Mouse (Mus musculus) kidney, adult 11 months (tissue): ENCODE results near the gene Cyp2b13.
"Not testable (repeated sequence)": the region's sequence is repeated elsewhere in the genome, so short reads cannot be mapped to it uniquely, and the experiment has no call there.

Experiments used
- DNase-seq: peaks from one replicate; pipeline ENCODE4 v3.0.0; 2022

Gene Cyp2b13

DNA sequence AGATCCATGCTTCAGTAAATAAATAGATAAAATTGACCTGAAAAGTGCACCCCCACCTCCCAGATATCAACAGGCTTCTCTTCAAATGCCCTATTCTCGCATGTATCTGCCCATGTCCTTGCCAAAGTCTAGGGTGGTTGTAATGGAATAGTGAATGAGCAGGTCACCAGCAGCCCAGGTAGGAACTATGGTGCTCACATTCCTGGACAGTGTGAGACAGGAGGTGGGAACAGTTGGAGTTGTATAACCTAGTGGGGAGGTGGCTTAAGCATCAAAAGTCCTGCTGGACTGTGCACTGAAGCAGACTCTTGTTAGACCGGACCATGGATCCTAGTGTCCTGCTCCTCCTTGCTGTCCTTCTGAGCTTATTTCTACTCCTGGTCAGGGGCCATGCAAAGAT lies at the start of gene Cyp2b13:
Gene Cyp2b13, plus strand, starts transcription at position 301 of the 400 bp plus-strand sequence.
- DNase-seq = not testable (repeated sequence)

DNA sequence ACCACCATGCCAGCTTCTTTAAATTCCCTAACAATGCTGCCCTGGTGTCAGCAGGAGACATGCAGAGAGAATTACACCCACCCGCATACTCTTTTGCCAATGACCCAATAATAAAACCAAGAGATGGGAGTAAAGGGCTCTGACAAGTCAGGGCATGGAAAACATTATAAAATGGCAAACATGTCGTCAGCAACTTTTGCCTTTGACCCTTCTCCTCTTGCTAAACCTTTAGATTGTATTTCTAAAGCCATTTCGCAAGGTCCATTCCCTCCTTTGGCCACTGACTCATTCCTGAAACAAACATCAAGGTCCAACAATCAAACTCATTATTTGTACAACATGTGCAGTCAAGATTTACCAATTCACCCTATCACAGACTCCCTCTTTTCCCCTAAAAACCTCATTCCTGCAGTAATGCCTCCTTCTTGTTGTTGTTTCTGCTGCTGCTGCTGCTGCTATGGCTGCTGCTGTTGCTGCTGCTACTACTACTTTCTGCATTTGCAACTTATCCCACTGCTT lies 41.4 kb upstream of the Cyp2b13 start:
- DNase-seq = not testable (repeated sequence)

DNA sequence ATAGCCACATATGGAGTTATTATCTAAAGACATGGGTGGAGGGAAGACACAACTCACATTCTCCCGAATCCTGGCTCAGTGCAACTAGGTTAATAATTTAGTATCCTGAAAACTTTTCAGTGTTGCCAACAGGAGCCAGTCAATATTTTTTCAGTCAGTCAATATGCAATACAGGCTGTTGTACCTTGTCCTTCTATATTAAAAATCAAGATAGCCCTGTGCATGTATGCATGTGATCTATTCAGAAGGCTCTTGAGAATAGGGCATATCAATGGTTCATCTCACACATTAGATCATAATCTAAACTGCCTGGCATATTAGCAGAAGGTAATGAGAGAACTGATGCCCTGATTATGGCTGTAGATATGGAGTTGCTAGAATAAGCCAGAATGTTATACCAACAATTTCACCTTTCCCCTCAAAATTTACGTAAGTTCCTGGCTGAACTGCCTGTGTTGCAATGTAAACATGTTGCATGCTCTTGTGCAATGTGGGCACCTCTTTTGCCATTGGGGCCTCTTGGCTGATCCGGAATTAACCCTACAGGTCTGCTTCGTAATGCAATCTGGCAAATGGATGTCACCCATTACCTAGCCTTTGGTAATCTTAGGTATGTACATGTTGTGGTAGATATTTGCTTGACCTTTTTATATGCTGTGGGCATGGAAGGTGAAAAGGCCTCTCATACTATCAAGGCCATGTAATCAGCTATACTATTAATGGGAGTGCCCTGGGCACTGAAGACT lies 6.2 kb upstream of the Cyp2b13 start:
- not testable (repeated sequence) for DNase-seq

DNA sequence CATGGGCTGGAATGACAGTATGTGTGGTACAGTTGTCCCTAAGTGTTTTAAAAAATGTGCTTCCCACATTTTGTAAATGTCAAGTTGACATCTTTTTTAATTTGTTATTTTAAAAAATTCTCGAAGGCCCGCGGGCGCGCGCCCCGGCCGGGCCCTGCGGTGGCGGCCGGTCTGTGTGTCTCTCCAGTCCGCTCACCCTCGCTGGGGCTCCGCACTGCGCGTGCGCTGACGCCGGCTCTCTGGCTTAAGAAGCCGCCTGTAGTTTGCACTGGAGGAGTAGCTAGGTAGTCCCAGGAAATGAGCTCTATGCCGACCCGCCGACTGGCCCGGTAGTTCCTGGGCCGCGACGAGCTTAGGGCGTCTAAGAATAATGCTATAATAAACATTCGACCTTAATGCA lies 10.4 kb downstream of the Cyp2b13 start:
- not testable (repeated sequence) for DNase-seq

DNA sequence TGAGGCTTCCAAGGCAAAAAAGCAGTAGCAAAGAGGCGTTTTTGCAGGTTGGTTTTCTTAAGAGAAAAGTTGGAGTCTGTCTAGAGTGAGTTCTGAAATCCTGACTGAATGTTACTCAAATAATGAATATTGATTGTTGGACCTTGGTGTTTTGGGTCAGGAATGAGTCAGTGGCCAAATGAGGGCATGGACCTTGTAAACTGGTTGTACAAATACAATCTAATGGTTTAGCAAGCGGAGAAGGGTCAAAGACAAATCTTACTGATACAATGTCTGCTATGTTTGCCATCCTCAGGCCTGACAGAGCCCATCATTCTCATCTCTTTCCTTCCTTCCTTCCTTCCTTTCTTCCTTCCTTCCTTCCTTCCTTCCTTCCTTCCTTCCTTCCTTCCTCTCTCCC lies 21.3 kb downstream of the Cyp2b13 start:
- DNase-seq = no peak

DNA sequence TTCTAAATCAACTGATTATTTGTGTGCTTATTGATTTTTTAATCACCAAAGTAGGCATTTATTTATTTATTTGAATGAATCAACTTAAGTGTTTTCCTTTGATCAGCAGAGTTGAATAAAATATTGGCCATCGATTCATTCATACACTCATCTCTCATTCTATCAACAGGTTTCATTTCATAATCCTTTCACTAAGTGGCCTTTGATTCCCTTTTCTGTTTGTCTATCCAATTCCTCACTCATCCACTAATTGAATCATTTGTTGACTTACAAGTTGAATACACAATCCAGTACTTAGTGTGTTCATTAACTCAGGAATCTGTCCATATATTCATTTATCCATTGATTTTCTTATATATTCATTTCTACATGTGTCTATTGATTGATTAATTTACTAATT lies 26.1 kb downstream of the Cyp2b13 start:
- no peak for DNase-seq

DNA sequence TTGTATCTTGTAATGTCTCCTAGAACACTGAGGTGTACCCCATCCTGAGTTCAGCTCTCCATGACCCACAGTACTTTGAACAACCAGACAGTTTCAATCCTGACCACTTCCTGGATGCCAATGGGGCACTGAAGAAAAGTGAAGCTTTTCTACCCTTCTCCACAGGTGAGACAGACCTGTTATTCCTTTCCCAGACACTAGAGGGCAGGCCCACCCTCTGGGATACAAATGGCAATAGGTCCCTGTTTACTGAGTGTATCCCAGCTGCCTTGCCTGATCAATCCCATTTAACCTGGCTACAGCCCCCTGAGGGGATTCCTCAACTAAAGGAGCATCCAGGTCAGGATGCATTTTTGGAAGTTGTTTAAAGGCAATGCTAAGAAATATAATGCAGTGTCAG lies 27.3 kb downstream of the Cyp2b13 start:
- DNase-seq = not testable (repeated sequence)

DNA sequence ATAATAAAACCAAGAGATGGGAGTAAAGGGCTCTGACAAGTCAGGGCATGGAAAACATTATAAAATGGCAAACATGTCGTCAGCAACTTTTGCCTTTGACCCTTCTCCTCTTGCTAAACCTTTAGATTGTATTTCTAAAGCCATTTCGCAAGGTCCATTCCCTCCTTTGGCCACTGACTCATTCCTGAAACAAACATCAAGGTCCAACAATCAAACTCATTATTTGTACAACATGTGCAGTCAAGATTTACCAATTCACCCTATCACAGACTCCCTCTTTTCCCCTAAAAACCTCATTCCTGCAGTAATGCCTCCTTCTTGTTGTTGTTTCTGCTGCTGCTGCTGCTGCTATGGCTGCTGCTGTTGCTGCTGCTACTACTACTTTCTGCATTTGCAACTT lies 78.3 kb downstream of the Cyp2b13 start:
- DNase-seq = not testable (repeated sequence)

DNA sequence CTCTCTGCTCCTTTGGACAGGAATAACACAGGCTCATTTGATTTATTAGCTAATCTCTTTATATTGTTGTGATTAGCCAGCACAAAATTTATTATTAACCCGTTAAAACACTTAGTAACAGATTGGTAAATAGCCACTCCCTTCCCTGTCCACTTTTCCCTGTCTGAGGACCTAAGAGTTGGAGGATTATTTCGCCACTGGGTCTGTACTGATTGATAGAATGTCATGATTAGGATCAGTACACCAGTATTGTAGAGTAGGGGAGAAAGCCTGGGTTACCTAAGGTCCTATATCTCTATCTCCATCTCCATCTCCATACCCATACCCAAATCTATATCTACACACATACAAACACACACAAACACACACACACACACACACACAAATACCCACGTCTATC lies 82.4 kb downstream of the Cyp2b13 start:
- not testable (repeated sequence) for DNase-seq
